Mouse (Mus musculus): Measurements from ENCODE around the gene Znhit2. TPM values are rescaled to one million over a fixed set of nuclear protein-coding genes. Genes with fewer than 3 reads are reported as not detected.

Znhit2 gene
- polyA plus RNA-seq, 1 experiment: 38.5 TPM

DNA sequence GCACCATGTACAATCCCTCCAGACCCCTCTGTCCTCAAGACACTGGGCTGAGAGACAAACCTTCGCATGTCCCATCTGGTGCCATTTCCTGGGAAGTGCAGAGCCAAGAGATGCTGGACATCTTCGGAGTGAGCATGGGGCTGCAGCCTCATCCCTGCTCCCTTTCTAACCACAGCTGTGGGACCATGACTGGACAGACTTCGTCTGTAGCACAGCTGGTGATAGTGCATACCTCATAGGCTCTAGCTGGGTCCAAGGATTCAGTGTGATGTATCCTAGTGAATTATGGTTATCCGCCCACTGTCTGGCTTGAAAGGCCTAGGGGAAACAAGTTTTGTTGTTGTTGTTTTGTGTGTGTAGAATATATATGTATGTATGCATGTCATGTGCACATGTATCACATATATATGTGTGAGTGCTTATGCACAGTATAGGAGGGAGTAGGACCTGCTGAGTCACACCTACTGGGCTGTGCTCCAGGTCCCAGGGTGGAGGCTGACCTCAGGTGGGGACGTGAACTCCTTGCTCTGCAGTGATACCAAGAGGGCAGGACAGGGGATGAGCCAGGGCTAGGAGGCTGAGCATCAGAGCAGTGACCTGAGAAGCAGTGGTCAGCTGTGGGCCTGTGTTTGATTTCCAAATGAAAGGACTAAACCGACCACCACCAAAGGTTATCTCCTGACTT lies 41.3 kb downstream of the Znhit2 start:
- no peak for TF ChIP-seq POLR2A (IDR thresholded peaks at IDR 0.05; ENCODE audit: low read depth, low read length)
- no peak for TF ChIP-seq CTCF (IDR thresholded peaks at IDR 0.05; ENCODE audit: extremely low read depth, insufficient read depth, insufficient read length, insufficient replicate concordance)
- WGBS: 74% methylated on average over 6 of the region's 6 CpGs
- H3K27ac ChIP-seq (ENCODE audit: insufficient read depth, low read length): no peak overlapping the region
- no peaks in the 10 kb centered on the region for H3K27me3 ChIP-seq (ENCODE audit: control insufficient read depth, insufficient read depth, low read length)
- H3K36me3 ChIP-seq (ENCODE audit: control insufficient read depth, insufficient read depth, low read length): no peaks in the 10 kb centered on the region
- no peaks in the 10 kb centered on the region for H3K4me1 ChIP-seq (ENCODE audit: control insufficient read depth, insufficient read depth, insufficient read length)
- no peak for DNase-seq (ENCODE audit: low read depth in 1 of 2, low spot score in 2 of 2)
- H3K4me3 ChIP-seq (ENCODE audit: extremely low read depth, insufficient read depth, insufficient read length): no peak overlapping the region

GRCm38 (mm10) chr19:6104476-6104875 lies 43.5 kb downstream of the Znhit2 start:
- no peak overlapping the region for H3K27ac ChIP-seq (ENCODE audit: insufficient read depth, low read length)
- 91% methylated on average over 4 of the region's 4 CpGs for WGBS
- H3K36me3 ChIP-seq (ENCODE audit: control insufficient read depth, insufficient read depth, low read length): no peaks in the 10 kb centered on the region
- no peak for DNase-seq (ENCODE audit: low read depth in 1 of 2, low spot score in 2 of 2)
- H3K4me3 ChIP-seq (ENCODE audit: extremely low read depth, insufficient read depth, insufficient read length): no peak overlapping the region
- H3K27me3 ChIP-seq (ENCODE audit: control insufficient read depth, insufficient read depth, low read length): no peaks in the 10 kb centered on the region
- no peaks in the 10 kb centered on the region for H3K4me1 ChIP-seq (ENCODE audit: control insufficient read depth, insufficient read depth, insufficient read length)
- no peak for TF ChIP-seq POLR2A (IDR thresholded peaks at IDR 0.05; ENCODE audit: low read depth, low read length)
- no peak for TF ChIP-seq CTCF (IDR thresholded peaks at IDR 0.05; ENCODE audit: extremely low read depth, insufficient read depth, insufficient read length, insufficient replicate concordance)

DNA sequence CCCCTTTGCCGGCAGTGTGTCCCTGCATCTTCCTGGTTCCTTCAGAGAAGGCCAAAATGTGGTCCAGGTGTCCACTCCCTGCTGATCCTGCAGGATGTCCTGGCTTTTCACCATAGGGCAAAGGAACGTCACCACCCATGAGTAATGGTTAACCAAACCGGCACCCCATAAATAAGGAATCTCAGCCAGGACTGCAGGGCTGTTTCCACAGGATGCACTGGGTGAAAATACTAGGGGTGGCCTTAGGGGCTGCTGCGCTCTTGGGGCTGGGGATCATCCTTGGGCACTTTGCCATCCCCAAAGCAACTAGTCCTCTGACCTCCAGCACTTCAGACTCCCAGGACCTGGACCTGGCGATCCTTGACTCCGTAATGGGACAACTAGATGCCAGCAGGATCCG lies 44.6 kb downstream of the Znhit2 start, which contains the start of gene Naaladl1:
Gene Naaladl1 (plus strand): TSS at position 197 of the 400 bp plus-strand sequence.
- no peak for DNase-seq (ENCODE audit: low read depth in 1 of 2, low spot score in 2 of 2)
- Histone ChIP-seq H3K36me3 (ENCODE audit: control insufficient read depth, insufficient read depth, low read length) (no peaks in the 10 kb centered on the region), H3K4me1 (ENCODE audit: control insufficient read depth, insufficient read depth, insufficient read length) (no peaks in the 10 kb centered on the region), H3K27ac (ENCODE audit: insufficient read depth, low read length) (no peak within 1 kb of the TSS), H3K27me3 (ENCODE audit: control insufficient read depth, insufficient read depth, low read length) (no peaks in the 10 kb centered on the region), H3K4me3 (ENCODE audit: extremely low read depth, insufficient read depth, insufficient read length) (no peak within 1 kb of the TSS)
- TF ChIP-seq CTCF (IDR thresholded peaks at IDR 0.05; ENCODE audit: extremely low read depth, insufficient read depth, insufficient read length, insufficient replicate concordance) (no peak), POLR2A (IDR thresholded peaks at IDR 0.05; ENCODE audit: low read depth, low read length) (no peak)
- 96% methylated on average over 7 of the region's 7 CpGs for WGBS

Other genes starting within 250 kb of the Znhit2 start
- 42.3 and 43.9 TPM in 2 replicates for gene Frmd8, start 185.9 kb upstream of the Znhit2 start, polyA plus RNA-seq (2012; rRNA removed)
- gene Slc25a45, start 183.4 kb upstream of the Znhit2 start, polyA plus RNA-seq (2012; rRNA removed): 36.6 and 37.6 TPM in 2 replicates
- 1.3 TPM in 2 replicates for gene Tigd3, start 167.0 kb upstream of the Znhit2 start, polyA plus RNA-seq (2012; rRNA removed)
- gene Dpf2, start 148.2 kb upstream of the Znhit2 start, polyA plus RNA-seq (2012; rRNA removed): 59.9 and 74.8 TPM in 2 replicates
- 8.1 and 8.2 TPM in 2 replicates for gene Cdc42ep2, start 136.4 kb upstream of the Znhit2 start, polyA plus RNA-seq (2012; rRNA removed)
- gene Pola2, start 97.0 kb upstream of the Znhit2 start, polyA plus RNA-seq (2012; rRNA removed): 40.5 and 48.0 TPM in 2 replicates
- gene Slc22a20, start 75.0 kb upstream of the Znhit2 start, polyA plus RNA-seq (2012; rRNA removed): not detected in 2 replicates
- 50.8 and 53.0 TPM in 2 replicates for gene Capn1, start 45.3 kb upstream of the Znhit2 start, polyA plus RNA-seq (2012; rRNA removed)
- gene Syvn1, start 14.6 kb upstream of the Znhit2 start, polyA plus RNA-seq (2012; rRNA removed): 108 and 124 TPM in 2 replicates
- 11.0 TPM in 2 replicates for gene Mrpl49, start 3.4 kb upstream of the Znhit2 start, polyA plus RNA-seq (2012; rRNA removed)
- 1,884 and 3,019 TPM in 2 replicates for gene Fau, start 3.3 kb upstream of the Znhit2 start, polyA plus RNA-seq (2012; rRNA removed)
- 14.0 and 23.4 TPM in 2 replicates for gene Tm7sf2, start 7.2 kb downstream of the Znhit2 start, polyA plus RNA-seq (2012; rRNA removed)
- gene Vps51, start 16.0 kb downstream of the Znhit2 start, polyA plus RNA-seq (2012; rRNA removed): 72.9 and 85.0 TPM in 2 replicates
- gene Tmem262, start 18.8 kb downstream of the Znhit2 start, polyA plus RNA-seq (2012; rRNA removed): 0.34 TPM in 1 of 2 replicates, not detected in the other
- 0.46 TPM in 1 of 2 replicates, not detected in the other for gene Gm28374, start 21.1 kb downstream of the Znhit2 start, polyA plus RNA-seq (2012; rRNA removed)
- 66.9 and 85.9 TPM in 2 replicates for gene Zfpl1, start 23.8 kb downstream of the Znhit2 start, polyA plus RNA-seq (2012; rRNA removed)
- gene Cdca5, start 23.8 kb downstream of the Znhit2 start, polyA plus RNA-seq (2012; rRNA removed): 3.6 and 4.4 TPM in 2 replicates
- 0.19 TPM in 1 of 2 replicates, not detected in the other for gene AC131692.1, start 33.2 kb downstream of the Znhit2 start, polyA plus RNA-seq (2012; rRNA removed)
- 0.49 and 0.60 TPM in 2 replicates for gene Naaladl1, start 44.6 kb downstream of the Znhit2 start, polyA plus RNA-seq (2012; rRNA removed)
- 30.4 and 46.7 TPM in 2 replicates for gene Sac3d1, start 57.5 kb downstream of the Znhit2 start, polyA plus RNA-seq (2012; rRNA removed)
- 42.7 and 50.9 TPM in 2 replicates for gene Snx15, start 67.1 kb downstream of the Znhit2 start, polyA plus RNA-seq (2012; rRNA removed)
- 8.0 and 10.8 TPM in 2 replicates for gene Batf2, start 79.8 kb downstream of the Znhit2 start, polyA plus RNA-seq (2012; rRNA removed)
- 51.8 and 64.8 TPM in 2 replicates for gene Arl2, start 80.4 kb downstream of the Znhit2 start, polyA plus RNA-seq (2012; rRNA removed)
- gene Majin, start 123.2 kb downstream of the Znhit2 start, polyA plus RNA-seq (2012; rRNA removed): 0.15 and 0.30 TPM in 2 replicates
- gene Gpha2, start 165.2 kb downstream of the Znhit2 start, polyA plus RNA-seq (2012; rRNA removed): 0.42 and 0.57 TPM in 2 replicates
- 36.9 and 56.1 TPM in 2 replicates for gene Ppp2r5b, start 174.7 kb downstream of the Znhit2 start, polyA plus RNA-seq (2012; rRNA removed)
- 47.4 and 57.5 TPM in 2 replicates for gene Atg2a, start 180.5 kb downstream of the Znhit2 start, polyA plus RNA-seq (2012; rRNA removed)
- gene Ehd1, start 215.5 kb downstream of the Znhit2 start, polyA plus RNA-seq (2012; rRNA removed): 285 and 377 TPM in 2 replicates
- 7.7 and 8.9 TPM in 2 replicates for gene Cdc42bpg, start 245.3 kb downstream of the Znhit2 start, polyA plus RNA-seq (2012; rRNA removed)